Mouse (Mus musculus) erythroblast, embryonic 14.5 days (primary cell): ENCODE measurements around the gene Mylk3. TPM values are rescaled to one million over a fixed set of nuclear protein-coding genes. Genes with fewer than 3 reads are reported as not detected.

Experiments used
- H3K27me3 ChIP-seq: 2 replicates; pipeline ENCODE4 v1.6.1; 2012; ENCODE audit warnings: inconsistent platforms; ENCODE audit not compliant: control insufficient read depth
- H3K36me3 ChIP-seq: 2 replicates; pipeline ENCODE4 v1.6.1; 2012; ENCODE audit warnings: mild to moderate bottlenecking, inconsistent platforms; ENCODE audit not compliant: control insufficient read depth
- H3K4me1 ChIP-seq: 2 replicates; pipeline ENCODE4 v1.6.1; 2012; ENCODE audit warnings: inconsistent platforms; ENCODE audit not compliant: control insufficient read depth
- H3K4me3 ChIP-seq: replicated peaks from 2 replicates; pipeline ENCODE3; 2012; ENCODE audit warnings: moderate library complexity, mild to moderate bottlenecking, inconsistent platforms
- H3K9me3 ChIP-seq: 2 replicates; pipeline ENCODE4 v1.6.1; 2012; ENCODE audit warnings: low read length, inconsistent platforms, mixed read lengths; ENCODE audit not compliant: control insufficient read depth
- GATA1 ChIP-seq: IDR thresholded peaks from 2 replicates; pipeline ENCODE4 v1.6.1; 2012; ENCODE audit warnings: low read length, inconsistent platforms, mixed read lengths
- TAL1 ChIP-seq: IDR thresholded peaks from 3 replicates; pipeline ENCODE4 v1.6.1; 2012; ENCODE audit warnings: low read length, inconsistent platforms, mixed read lengths
- polyA plus RNA-seq: library from polyadenylated mRNA; stranded (reverse); fragments of >175 nt; gene quantifications from 2 replicates; pipeline ENCODE4 v1.2.3, GENCODE M21; 2012

Mylk3 gene
- 8.6 and 10.8 TPM in 2 replicates for polyA plus RNA-seq

DNA sequence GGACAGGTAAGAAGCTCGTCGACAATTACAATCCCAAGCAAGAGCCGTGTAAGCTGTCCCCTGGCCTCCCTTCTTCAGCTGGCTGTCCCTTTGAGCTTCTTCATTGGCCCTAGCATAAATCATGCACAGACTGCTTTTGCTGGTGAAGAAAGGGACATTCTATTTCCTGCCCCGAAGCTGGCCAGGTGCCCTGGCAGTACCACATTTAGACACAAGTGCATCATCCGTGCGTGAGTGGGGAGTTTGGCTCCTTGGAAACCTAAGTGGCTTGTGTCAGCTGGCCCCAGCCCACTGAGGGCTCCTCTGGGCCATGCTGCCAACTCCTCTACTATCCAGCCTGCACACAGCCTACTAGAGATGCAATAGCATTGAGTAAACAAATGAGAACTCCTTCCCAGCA, at the start of gene Mylk3:
Gene Mylk3 (minus strand): TSS at position 141 of the 400 bp plus-strand sequence.
- H3K9me3 ChIP-seq: no peaks in the 10 kb centered on the region
- peaks cover 47% of the 10 kb centered on the region for H3K4me1 ChIP-seq
- no peak within 1 kb of the TSS for H3K4me3 ChIP-seq
- peaks cover 4% of the 10 kb centered on the region for H3K36me3 ChIP-seq
- TF ChIP-seq GATA1 (no peak), TAL1 (no peak)
- H3K27me3 ChIP-seq: no peaks in the 10 kb centered on the region

- Histone ChIP-seq H3K4me1 (peaks cover 27% of the 10 kb centered on the region), H3K27me3 (no peaks in the 10 kb centered on the region), H3K36me3 (no peaks in the 10 kb centered on the region), H3K4me3 (no peak overlapping the region), H3K9me3 (no peaks in the 10 kb centered on the region)
- TF ChIP-seq TAL1 (no peak), GATA1 (no peak)
These were observed 49.6 kb upstream of the Mylk3 start for GRCm38 (mm10) chr8:85435736-85436135.

- peaks cover 33% of the 10 kb centered on the region for H3K4me1 ChIP-seq
- TF ChIP-seq TAL1: no peak
- TF ChIP-seq GATA1: no peak
- H3K4me3 ChIP-seq: no peak overlapping the region
- no peaks in the 10 kb centered on the region for H3K27me3 ChIP-seq
- no peaks in the 10 kb centered on the region for H3K9me3 ChIP-seq
- no peaks in the 10 kb centered on the region for H3K36me3 ChIP-seq
These were observed 48.7 kb upstream of the Mylk3 start for GRCm38 (mm10) chr8:85434817-85435216.

DNA sequence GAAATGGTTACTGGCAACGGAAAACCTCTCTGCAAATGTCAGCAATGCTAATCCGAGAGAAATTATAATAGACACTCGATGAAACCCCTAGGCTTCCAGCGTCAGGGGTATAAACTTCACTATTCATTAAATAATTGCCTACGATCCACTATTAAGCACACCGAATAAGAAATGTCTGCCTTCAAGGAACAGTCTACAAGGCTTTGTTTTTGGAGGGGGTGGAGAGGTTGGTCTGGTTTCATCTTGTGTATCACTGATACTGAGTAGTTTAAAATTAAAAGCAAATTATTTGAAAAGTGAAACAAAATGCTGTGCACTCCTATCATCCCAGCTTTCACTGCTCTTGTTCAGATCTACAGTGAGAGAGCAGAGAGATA, 46.9 kb upstream of the Mylk3 start:
- Histone ChIP-seq H3K27me3 (no peaks in the 10 kb centered on the region), H3K4me3 (peak overlapping the region; percentile 93), H3K9me3 (no peaks in the 10 kb centered on the region), H3K4me1 (peaks cover 45% of the 10 kb centered on the region), H3K36me3 (no peaks in the 10 kb centered on the region)
- no peak for TF ChIP-seq GATA1
- TF ChIP-seq TAL1: no peak

DNA sequence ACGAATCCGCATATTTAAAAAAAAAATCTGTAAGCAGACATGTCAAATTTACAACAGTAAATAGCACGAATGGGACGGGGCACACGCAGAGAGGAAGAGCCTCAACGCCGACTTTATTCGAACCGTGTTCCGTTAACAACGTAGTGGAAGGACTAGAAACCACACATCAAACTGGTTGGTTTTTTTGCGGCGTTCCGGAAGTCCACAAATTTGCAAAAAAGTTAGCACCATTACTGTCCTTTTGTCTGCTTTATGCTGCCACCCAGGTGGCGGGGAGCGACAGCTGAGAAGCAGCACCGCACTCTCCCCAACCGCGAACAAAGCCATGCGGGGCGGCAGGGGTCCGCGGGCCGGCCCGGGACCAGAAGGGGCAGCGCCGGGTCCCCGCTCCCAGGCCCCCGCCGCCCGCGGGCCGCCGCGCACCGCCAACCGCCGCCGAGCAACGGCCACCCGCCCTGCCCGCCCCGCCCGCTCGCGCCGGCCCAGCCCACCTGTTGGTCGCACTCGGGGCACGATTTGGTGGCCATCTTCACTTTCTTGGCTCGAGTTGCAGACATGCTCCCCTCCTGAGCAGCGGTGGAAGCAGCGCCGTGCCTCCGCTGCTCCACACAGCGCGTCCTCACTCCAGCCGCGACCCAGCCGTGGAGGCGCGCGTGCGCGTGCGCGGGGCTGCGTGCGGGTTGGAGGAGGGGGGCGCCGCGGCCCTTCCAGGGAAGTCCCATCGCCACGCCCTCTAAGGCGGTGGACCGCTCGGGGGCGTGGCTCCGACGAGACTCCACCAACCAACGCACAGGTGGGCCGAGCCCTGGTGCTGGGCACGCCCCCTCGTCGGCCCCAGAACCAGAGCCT, 46.2 kb upstream of the Mylk3 start, which contains the start of gene 4921524J17Rik:
Gene 4921524J17Rik (minus strand): TSS at position 666 of the 849 bp plus-strand sequence.
- Histone ChIP-seq H3K4me3 (peak within 1 kb of the TSS; percentile 93), H3K4me1 (peaks cover 51% of the 10 kb centered on the region)
- no peak for TF ChIP-seq TAL1

GRCm38 (mm10) chr8:85431281-85432167, 45.4 kb upstream of the Mylk3 start:
- no peaks in the 10 kb centered on the region for H3K9me3 ChIP-seq
- peaks cover 56% of the 10 kb centered on the region for H3K4me1 ChIP-seq
- TF ChIP-seq GATA1: no peak
- TF ChIP-seq TAL1: no peak
- no peaks in the 10 kb centered on the region for H3K27me3 ChIP-seq
- H3K4me3 ChIP-seq: peak overlapping the region; percentile 93
- H3K36me3 ChIP-seq: no peaks in the 10 kb centered on the region

More for the DNA sequence above, 46.2 kb upstream of the Mylk3 start, which contains the start of gene 4921524J17Rik:
- no peaks in the 10 kb centered on the region for H3K27me3 ChIP-seq
- H3K36me3 ChIP-seq: no peaks in the 10 kb centered on the region
- H3K9me3 ChIP-seq: no peaks in the 10 kb centered on the region

GRCm38 (mm10) chr8:85430801-85431200, 44.7 kb upstream of the Mylk3 start:
- H3K27me3 ChIP-seq: no peaks in the 10 kb centered on the region
- H3K36me3 ChIP-seq: peaks cover 2% of the 10 kb centered on the region
- H3K4me1 ChIP-seq: peaks cover 60% of the 10 kb centered on the region
- no peaks in the 10 kb centered on the region for H3K9me3 ChIP-seq
- H3K4me3 ChIP-seq: peak overlapping the region; percentile 4
- TF ChIP-seq TAL1 (no peak), GATA1 (no peak)

- Histone ChIP-seq H3K27me3 (no peaks in the 10 kb centered on the region), H3K9me3 (no peaks in the 10 kb centered on the region), H3K4me1 (peaks cover 66% of the 10 kb centered on the region), H3K36me3 (peaks cover 7% of the 10 kb centered on the region), H3K4me3 (no peak overlapping the region)
- no peak; the same call in 1 of the 2 replicates for TF ChIP-seq GATA1
- TF ChIP-seq TAL1: no peak
These were observed 43.1 kb upstream of the Mylk3 start for GRCm38 (mm10) chr8:85429219-85429618.

- peaks cover 9% of the 10 kb centered on the region for H3K36me3 ChIP-seq
- no peaks in the 10 kb centered on the region for H3K27me3 ChIP-seq
- H3K4me1 ChIP-seq: peaks cover 67% of the 10 kb centered on the region
- no peaks in the 10 kb centered on the region for H3K9me3 ChIP-seq
- no peak overlapping the region for H3K4me3 ChIP-seq
- no peak for TF ChIP-seq TAL1
- no peak for TF ChIP-seq GATA1
These were observed 40.9 kb upstream of the Mylk3 start for GRCm38 (mm10) chr8:85427026-85427425.
